Mouse (Mus musculus) hindbrain, embryonic 14.5 days (tissue): ENCODE results near the gene Slc30a5. TPM values are rescaled to one million over a fixed set of nuclear protein-coding genes. Genes with fewer than 3 reads are reported as not detected.

Experiments used
- ATAC-seq: fragments of 200-750 bp; cut with Nextera tagmentation; 2 replicates; pipeline ENCODE4 v1.8.0; 2017; ENCODE audit warnings: moderate number of reproducible peaks, mild to moderate bottlenecking, moderate TSS enrichment, moderate library complexity; ENCODE audit not compliant: low FRiP score
- DNase-seq: peaks from one replicate; pipeline ENCODE4 v3.0.0-alpha.2; 2015; ENCODE audit warnings: low spot score
- H3K27ac ChIP-seq: fragments of 300-500 bp; sonication (generic); 2 replicates; pipeline ENCODE4 v1.5.1; 2014; ENCODE audit warnings: mild to moderate bottlenecking, moderate library complexity
- H3K27me3 ChIP-seq: fragments of 300-500 bp; sonication (generic); 2 replicates; pipeline ENCODE4 v1.6.1; 2014; ENCODE audit warnings: mild to moderate bottlenecking, low read length, mixed read lengths; ENCODE audit not compliant: control insufficient read depth, insufficient read depth
- H3K36me3 ChIP-seq: fragments of 300-500 bp; sonication (generic); replicated peaks from 2 replicates; pipeline ENCODE4 v1.6.1; 2014; ENCODE audit not compliant: control insufficient read depth, insufficient read depth
- H3K4me1 ChIP-seq: fragments of 300-500 bp; sonication (generic); replicated peaks from 2 replicates; pipeline ENCODE4 v1.6.1; 2014; ENCODE audit warnings: antibody characterized with exemption, low read length, mixed read lengths; ENCODE audit not compliant: control insufficient read depth, insufficient read depth
- H3K4me2 ChIP-seq: fragments of 300-500 bp; sonication (generic); replicated peaks from 2 replicates; pipeline ENCODE4 v1.6.1; 2014; ENCODE audit warnings: mild to moderate bottlenecking, moderate library complexity
- H3K4me3 ChIP-seq: fragments of 300-500 bp; sonication (generic); replicated peaks from 2 replicates; pipeline ENCODE4 v1.5.1; 2014; ENCODE audit warnings: mild to moderate bottlenecking, low read length
- H3K9ac ChIP-seq: fragments of 300-500 bp; sonication (generic); 2 replicates; pipeline ENCODE4 v1.6.1; 2014
- H3K9me3 ChIP-seq: fragments of 300-500 bp; sonication (generic); 2 replicates; pipeline ENCODE4 v1.6.1; 2016; ENCODE audit warnings: low read length; ENCODE audit not compliant: control insufficient read depth
- WGBS: fragments of 180-500 bp; shearing (Covaris S2); extraction: QIAGEN DNeasy Blood & Tissue Kit; methylation state at CpG from one replicate; pipeline ENCODE4 v1.1.7; 2014; 5-methylcytosine and 5-hydroxymethylcytosine counted together
- polyA plus RNA-seq: library from polyadenylated mRNA; unstranded; fragments of >200 nt; fragmentation: Nextera tagmentation; extraction: Ambion mirVana; gene quantifications from 2 replicates; pipeline ENCODE4 v1.2.1, GENCODE M21; 2014

Gene Slc30a5
- 41.8 and 44.5 TPM in 2 replicates for polyA plus RNA-seq

- under 1% methylated on average over 88 of the region's 94 CpGs for WGBS
- Histone ChIP-seq H3K4me1 (peaks cover 17% of the 10 kb centered on the region), H3K4me2 (peak within 1 kb of the TSS; percentile 87), H3K27me3 (no peaks in the 10 kb centered on the region), H3K9ac (peak within 1 kb of the TSS; percentile 92), H3K9me3 (no peaks in the 10 kb centered on the region), H3K4me3 (peak within 1 kb of the TSS; percentile 99), H3K36me3 (peaks cover 3% of the 10 kb centered on the region), H3K27ac (peak within 1 kb of the TSS; percentile 91)
- peak; percentile 99 for DNase-seq
- ATAC-seq = peak; percentile 98
Measured at GRCm38 (mm10) chr13:100832741-100833639, at the start of gene Slc30a5. Gene Slc30a5, minus strand, starts transcription at chr13:100833427.

- ATAC-seq = no peak
- Histone ChIP-seq H3K36me3 (no peaks in the 10 kb centered on the region), H3K9me3 (no peaks in the 10 kb centered on the region), H3K9ac (no peak overlapping the region), H3K27ac (no peak overlapping the region), H3K4me1 (no peaks in the 10 kb centered on the region), H3K4me3 (no peak overlapping the region), H3K4me2 (no peak overlapping the region), H3K27me3 (no peaks in the 10 kb centered on the region)
- WGBS = 82% methylated on average over 2 of the region's 2 CpGs
- no peak for DNase-seq
Measured at GRCm38 (mm10) chr13:100881944-100882343, 48.7 kb upstream of the Slc30a5 start.

GRCm38 (mm10) chr13:100879806-100880205 lies 46.6 kb upstream of the Slc30a5 start:
- no peaks in the 10 kb centered on the region for H3K36me3 ChIP-seq
- 81% methylated on average over 3 of the region's 3 CpGs for WGBS

GRCm38 (mm10) chr13:100879326-100879725 lies 46.1 kb upstream of the Slc30a5 start:
- Histone ChIP-seq H3K4me2 (no peak overlapping the region), H3K4me1 (peaks cover 11% of the 10 kb centered on the region), H3K36me3 (no peaks in the 10 kb centered on the region), H3K27ac (no peak overlapping the region), H3K27me3 (no peaks in the 10 kb centered on the region), H3K9ac (no peak overlapping the region), H3K4me3 (no peak overlapping the region), H3K9me3 (no peaks in the 10 kb centered on the region)
- ATAC-seq = no peak
- DNase-seq = no peak
- WGBS = 62% methylated on average over 3 of the region's 3 CpGs

More at GRCm38 (mm10) chr13:100879806-100880205, 46.6 kb upstream of the Slc30a5 start:
- Histone ChIP-seq H3K9ac (no peak overlapping the region), H3K4me3 (no peak overlapping the region), H3K27ac (no peak overlapping the region), H3K4me2 (no peak overlapping the region), H3K27me3 (no peaks in the 10 kb centered on the region), H3K9me3 (no peaks in the 10 kb centered on the region), H3K4me1 (peaks cover 7% of the 10 kb centered on the region)
- DNase-seq (no peak), ATAC-seq (no peak)

- H3K4me3 ChIP-seq = no peak overlapping the region
- ATAC-seq (no peak), DNase-seq (no peak)
- H3K4me1 ChIP-seq = peaks cover 11% of the 10 kb centered on the region
- no peaks in the 10 kb centered on the region for H3K27me3 ChIP-seq
- H3K4me2 ChIP-seq = no peak overlapping the region
- no peaks in the 10 kb centered on the region for H3K9me3 ChIP-seq
- WGBS = 96% methylated on average over 3 of the region's 3 CpGs
- H3K27ac ChIP-seq = no peak overlapping the region
- H3K9ac ChIP-seq = no peak overlapping the region
- no peaks in the 10 kb centered on the region for H3K36me3 ChIP-seq
Measured at GRCm38 (mm10) chr13:100878264-100878663, 45.0 kb upstream of the Slc30a5 start.

GRCm38 (mm10) chr13:100877703-100878102 lies 44.5 kb upstream of the Slc30a5 start:
- H3K4me3 ChIP-seq = no peak overlapping the region
- no peak overlapping the region for H3K9ac ChIP-seq
- DNase-seq (no peak), ATAC-seq (no peak)
- H3K9me3 ChIP-seq = no peaks in the 10 kb centered on the region
- no peak overlapping the region for H3K27ac ChIP-seq
- no peaks in the 10 kb centered on the region for H3K27me3 ChIP-seq
- 99% methylated on average over 3 of the region's 3 CpGs for WGBS
- H3K4me1 ChIP-seq = peaks cover 11% of the 10 kb centered on the region
- H3K4me2 ChIP-seq = no peak overlapping the region
- H3K36me3 ChIP-seq = no peaks in the 10 kb centered on the region

- Histone ChIP-seq H3K9me3 (no peaks in the 10 kb centered on the region), H3K27ac (peak overlapping the region; percentile 62), H3K4me1 (peaks cover 21% of the 10 kb centered on the region), H3K36me3 (no peaks in the 10 kb centered on the region), H3K4me3 (no peak overlapping the region), H3K9ac (no peak overlapping the region), H3K4me2 (no peak overlapping the region), H3K27me3 (no peaks in the 10 kb centered on the region)
- no peak for ATAC-seq
- 54% methylated on average over 4 of the region's 4 CpGs for WGBS
- no peak for DNase-seq
Measured at GRCm38 (mm10) chr13:100875103-100875502, 41.9 kb upstream of the Slc30a5 start.

- Histone ChIP-seq H3K9me3 (no peaks in the 10 kb centered on the region), H3K36me3 (no peaks in the 10 kb centered on the region), H3K4me1 (peaks cover 21% of the 10 kb centered on the region), H3K27me3 (no peaks in the 10 kb centered on the region), H3K27ac (peak overlapping the region; percentile 62), H3K9ac (no peak overlapping the region), H3K4me3 (no peak overlapping the region), H3K4me2 (no peak overlapping the region)
- 38% methylated on average over 3 of the region's 3 CpGs for WGBS
- ATAC-seq (peak; percentile 51; the same call in 1 of the 2 replicates), DNase-seq (peak; percentile 36)
Measured at GRCm38 (mm10) chr13:100874588-100874987, 41.4 kb upstream of the Slc30a5 start.

GRCm38 (mm10) chr13:100873530-100873929 lies 40.3 kb upstream of the Slc30a5 start:
- no peak overlapping the region for H3K4me2 ChIP-seq
- DNase-seq (no peak), ATAC-seq (no peak)
- H3K36me3 ChIP-seq = no peaks in the 10 kb centered on the region
- 84% methylated on average over 8 of the region's 8 CpGs for WGBS
- H3K27me3 ChIP-seq = no peaks in the 10 kb centered on the region
- H3K4me3 ChIP-seq = no peak overlapping the region
- H3K4me1 ChIP-seq = peaks cover 21% of the 10 kb centered on the region
- H3K9me3 ChIP-seq = no peaks in the 10 kb centered on the region
- H3K27ac ChIP-seq = no peak overlapping the region
- H3K9ac ChIP-seq = no peak overlapping the region
